In genomic region chr11:76258511-76258910, GRCm38 (mm10) we compare ENCODE assay signal across 19 mouse cellular contexts. TPM values are rescaled to one million over a fixed set of nuclear protein-coding genes. Genes with fewer than 3 reads are reported as not detected.
"Had no signal": no experiment of that assay in that cellular context is flagged by ENCODE, and none has a peak within 500 bp of the region (broad histone marks: within the 10 kb centered on the region; RNA-seq: fewer than 3 reads in every experiment).

No protein-coding gene starts in this region.

- H3K4me3 ChIP-seq: lung, embryonic 15.5 days; megakaryocyte, embryonic 14.5 days; midbrain, embryonic 12.5 days; neural tube, embryonic 12.5 days; stomach, embryonic 15.5 days had no signal

- H3K27ac ChIP-seq: lung, embryonic 15.5 days; macrophage; midbrain, embryonic 12.5 days; neural tube, embryonic 12.5 days; stomach, embryonic 15.5 days; stomach, postnatal 0 days had no signal

- DNase-seq: liver, postnatal 0 days; lung, adult 2 months; lung, postnatal 14 days; lung, postnatal 36 days; midbrain, embryonic 14.5 days; right cerebral cortex, postnatal 14 days; thymus, adult 2 months; thymus, postnatal 36 days had no signal

RNA-seq across cellular contexts. Expression of gene Gemin4, which starts 41.0 kb away (rescaled TPM):
- total RNA-seq: monocyte, adult 5-6 weeks had no signal

RNA-seq across cellular contexts. Expression of gene Dbil5, which starts 41.1 kb away (rescaled TPM):
- total RNA-seq: megakaryocyte progenitor cell, adult 5-6 weeks; midbrain, postnatal 0 days; monocyte, adult 5-6 weeks; neutrophil, adult 5-6 weeks had no signal
